Mouse (Mus musculus) heart, postnatal 25 days (tissue): ENCODE measurements at regions not wholly inside any gene's neighbourhood (a gene's known extent, or its start where the extent isn't known, plus 50 kb on each side); places are given as distances from the start of the nearest gene placed in this dataset.
A peak's percentile ranks its signal among the peaks of the same experiment; 100 is the strongest.

ENCODE experiments used
- DNase-seq: peaks from one replicate; pipeline ENCODE4 v3.0.0; 2022; ENCODE audit warnings: low spot score
- intact Hi-C: fragments of 180-260 bp; cut with DNase I; formaldehyde crosslinking; loops from one replicate; pipeline ENCODE4 v1.15.1; 2025

- DNase-seq: no peak
- intact Hi-C loops: no loop called here
These were observed 170.1 kb downstream of the 1700064H15Rik start for GRCm38 (mm10) chr3:19458386-19458785.

GRCm38 (mm10) chr3:19457431-19457830, 171.0 kb downstream of the 1700064H15Rik start:
- no peak for DNase-seq
- intact Hi-C loops: no loop called here

- no peak for DNase-seq
- intact Hi-C loops: no loop called here
These were observed 172.5 kb downstream of the 1700064H15Rik start for GRCm38 (mm10) chr3:19455838-19456448.

- peak; percentile 53 for DNase-seq
These were observed 177.5 kb downstream of the 1700064H15Rik start for GRCm38 (mm10) chr3:19451022-19451421.

GRCm38 (mm10) chr3:19448931-19449330, 179.5 kb downstream of the 1700064H15Rik start:
- DNase-seq: no peak
- intact Hi-C loops: no loop called here

More at GRCm38 (mm10) chr3:19451022-19451421, 177.5 kb downstream of the 1700064H15Rik start:
- intact Hi-C loops: no loop called here

- intact Hi-C loops: no loop called here
- no peak for DNase-seq
These were observed 180.3 kb downstream of the 1700064H15Rik start for GRCm38 (mm10) chr3:19448192-19448591.

- no peak for DNase-seq
These were observed 180.7 kb downstream of the 1700064H15Rik start for GRCm38 (mm10) chr3:19447733-19448132.

GRCm38 (mm10) chr3:19444914-19445313, 183.6 kb downstream of the 1700064H15Rik start:
- DNase-seq: no peak
- intact Hi-C loops: no loop called here

More at GRCm38 (mm10) chr3:19447733-19448132, 180.7 kb downstream of the 1700064H15Rik start:
- intact Hi-C loops: no loop called here

GRCm38 (mm10) chr3:19441827-19442226, 186.7 kb downstream of the 1700064H15Rik start:
- intact Hi-C loops: no loop called here
- no peak for DNase-seq

GRCm38 (mm10) chr3:19430159-19430558, 198.3 kb downstream of the 1700064H15Rik start:
- no peak for DNase-seq

GRCm38 (mm10) chr3:19429422-19430076, 198.9 kb downstream of the 1700064H15Rik start:
- DNase-seq: no peak
- intact Hi-C loops: no loop called here

More at GRCm38 (mm10) chr3:19430159-19430558, 198.3 kb downstream of the 1700064H15Rik start:
- intact Hi-C loops: no loop called here

GRCm38 (mm10) chr3:19429010-19429409, 199.5 kb downstream of the 1700064H15Rik start:
- intact Hi-C loops: no loop called here
- DNase-seq: no peak

- no peak for DNase-seq
- intact Hi-C loops: no loop called here
These were observed 202.3 kb downstream of the 1700064H15Rik start for GRCm38 (mm10) chr3:19426130-19426556.

- no peak for DNase-seq
- intact Hi-C loops: no loop called here
These were observed 203.2 kb downstream of the 1700064H15Rik start for GRCm38 (mm10) chr3:19425322-19425721.

- intact Hi-C loops: no loop called here
- no peak for DNase-seq
These were observed 204.1 kb downstream of the 1700064H15Rik start for GRCm38 (mm10) chr3:19424384-19424783.

GRCm38 (mm10) chr3:19421430-19421944, 207.0 kb downstream of the 1700064H15Rik start:
- DNase-seq: no peak
- intact Hi-C loops: no loop called here

GRCm38 (mm10) chr3:19420912-19421311, 207.6 kb downstream of the 1700064H15Rik start:
- DNase-seq: no peak
- intact Hi-C loops: no loop called here

- intact Hi-C loops: no loop called here
- no peak for DNase-seq
These were observed 217.4 kb downstream of the 1700064H15Rik start for GRCm38 (mm10) chr3:19410938-19411515.

- no peak for DNase-seq
- intact Hi-C loops: no loop called here
These were observed 220.2 kb downstream of the 1700064H15Rik start for GRCm38 (mm10) chr3:19408283-19408682.

GRCm38 (mm10) chr3:19407591-19408090, 220.8 kb downstream of the 1700064H15Rik start:
- intact Hi-C loops: no loop called here
- no peak for DNase-seq
